Mouse (Mus musculus): Measurements from ENCODE around the gene Nfya. TPM values are rescaled to one million over a fixed set of nuclear protein-coding genes. Genes with fewer than 3 reads are reported as not detected.

Nfya gene
- polyA plus RNA-seq, 1 experiment from 2014 or later: 16.3 TPM

DNA sequence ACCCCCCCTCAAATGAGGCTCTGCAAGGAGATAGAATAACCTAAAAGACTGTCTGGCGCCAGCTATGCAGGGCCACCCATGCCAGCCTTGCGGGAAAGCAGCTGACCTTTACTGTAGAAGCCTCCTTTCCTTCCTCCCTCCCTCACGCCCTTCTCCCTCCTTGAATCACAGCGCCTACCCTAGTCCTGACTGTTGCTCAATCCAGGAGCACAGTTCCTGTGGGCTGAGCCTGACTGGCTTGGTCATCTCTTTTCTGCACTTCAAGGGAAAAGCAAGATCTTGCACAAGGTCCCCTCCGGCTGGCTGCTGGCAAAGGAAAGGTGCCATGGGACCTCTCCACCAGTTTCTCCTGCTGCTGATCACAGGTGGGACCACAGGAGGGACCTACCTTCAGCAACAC is 63.5 kb downstream of the Nfya start, which contains the start of gene Trem2:
Gene Trem2 (plus strand): TSS at position 171 of the 400 bp plus-strand sequence.
- Histone ChIP-seq H3K27me3 (ENCODE audit: control insufficient read depth, insufficient read depth, low read length) (no peaks in the 10 kb centered on the region), H3K4me2 (ENCODE audit: low read depth, low read length) (no peak within 1 kb of the TSS), H3K4me1 (ENCODE audit: control insufficient read depth, insufficient read depth, low read length) (no peaks in the 10 kb centered on the region), H3K36me3 (ENCODE audit: control insufficient read depth, insufficient read depth, low read length) (no peaks in the 10 kb centered on the region), H3K27ac (ENCODE audit: low read depth, low read length) (no peak within 1 kb of the TSS), H3K9ac (replicated peaks; ENCODE audit: low read depth, low read length) (no peak within 1 kb of the TSS), H3K9me3 (ENCODE audit: control insufficient read depth, low read length) (no peaks in the 10 kb centered on the region), H3K4me3 (ENCODE audit: low read depth, low read length) (no peak within 1 kb of the TSS)
- ATAC-seq (ENCODE audit: low read depth): no peak
- 91% methylated on average over 5 of the region's 5 CpGs for WGBS

DNA sequence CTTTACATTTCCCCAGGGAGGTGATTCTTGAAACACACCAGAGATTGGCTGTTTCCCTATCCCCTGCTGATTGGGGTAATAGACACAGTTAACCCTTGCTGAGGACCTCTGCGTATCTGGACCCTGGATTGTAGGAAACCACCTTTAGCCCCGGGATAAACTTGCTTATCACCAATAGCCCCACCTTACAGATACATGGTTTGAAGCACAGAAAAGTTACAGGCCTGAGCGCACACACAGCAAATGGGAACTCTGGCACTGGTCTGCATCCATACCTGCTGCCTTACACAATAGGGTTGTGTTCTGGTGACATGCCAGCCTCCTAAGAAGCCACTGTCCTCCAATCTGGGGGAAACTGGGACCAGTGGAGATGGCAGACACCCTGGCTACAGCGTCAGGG is 63.9 kb downstream of the Nfya start:
- 83% methylated on average over 4 of the region's 4 CpGs for WGBS
- no peak overlapping the region for H3K4me2 ChIP-seq (ENCODE audit: low read depth, low read length)
- no peak overlapping the region for H3K27ac ChIP-seq (ENCODE audit: low read depth, low read length)
- H3K4me3 ChIP-seq (ENCODE audit: low read depth, low read length): no peak overlapping the region
- H3K9ac ChIP-seq (replicated peaks; ENCODE audit: low read depth, low read length): no peak overlapping the region
- no peaks in the 10 kb centered on the region for H3K27me3 ChIP-seq (ENCODE audit: control insufficient read depth, insufficient read depth, low read length)
- H3K9me3 ChIP-seq (ENCODE audit: control insufficient read depth, low read length): no peaks in the 10 kb centered on the region
- H3K4me1 ChIP-seq (ENCODE audit: control insufficient read depth, insufficient read depth, low read length): no peaks in the 10 kb centered on the region
- H3K36me3 ChIP-seq (ENCODE audit: control insufficient read depth, insufficient read depth, low read length): no peaks in the 10 kb centered on the region
- no peak for ATAC-seq (ENCODE audit: low read depth)

DNA sequence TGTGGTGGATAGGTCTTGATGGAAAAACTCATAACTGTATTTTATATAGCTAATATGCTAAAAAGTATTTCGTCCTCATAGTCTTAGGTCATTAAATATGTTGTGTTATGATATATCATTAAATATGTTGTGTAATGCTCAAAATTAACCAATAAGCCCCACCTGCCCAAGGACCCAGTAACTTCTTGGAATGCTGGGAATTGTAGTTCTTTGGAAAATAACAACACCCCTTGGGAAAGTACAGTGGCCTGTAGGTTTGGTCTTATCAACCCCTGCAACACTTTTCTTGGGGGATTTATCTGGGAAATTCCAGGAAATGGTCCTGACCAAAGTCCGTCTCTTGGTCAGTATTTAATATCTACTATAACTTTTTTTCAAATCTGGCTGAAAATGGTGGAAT is 66.6 kb downstream of the Nfya start:
- no peaks in the 10 kb centered on the region for H3K36me3 ChIP-seq (ENCODE audit: control insufficient read depth, insufficient read depth, low read length)
- no peaks in the 10 kb centered on the region for H3K27me3 ChIP-seq (ENCODE audit: control insufficient read depth, insufficient read depth, low read length)
- no peaks in the 10 kb centered on the region for H3K9me3 ChIP-seq (ENCODE audit: control insufficient read depth, low read length)
- H3K4me3 ChIP-seq (ENCODE audit: low read depth, low read length): no peak overlapping the region
- no peaks in the 10 kb centered on the region for H3K4me1 ChIP-seq (ENCODE audit: control insufficient read depth, insufficient read depth, low read length)
- WGBS: 95% methylated on average over 2 of the region's 2 CpGs
- ATAC-seq (ENCODE audit: low read depth): no peak
- no peak overlapping the region for H3K27ac ChIP-seq (ENCODE audit: low read depth, low read length)
- H3K9ac ChIP-seq (replicated peaks; ENCODE audit: low read depth, low read length): no peak overlapping the region
- H3K4me2 ChIP-seq (ENCODE audit: low read depth, low read length): no peak overlapping the region

DNA sequence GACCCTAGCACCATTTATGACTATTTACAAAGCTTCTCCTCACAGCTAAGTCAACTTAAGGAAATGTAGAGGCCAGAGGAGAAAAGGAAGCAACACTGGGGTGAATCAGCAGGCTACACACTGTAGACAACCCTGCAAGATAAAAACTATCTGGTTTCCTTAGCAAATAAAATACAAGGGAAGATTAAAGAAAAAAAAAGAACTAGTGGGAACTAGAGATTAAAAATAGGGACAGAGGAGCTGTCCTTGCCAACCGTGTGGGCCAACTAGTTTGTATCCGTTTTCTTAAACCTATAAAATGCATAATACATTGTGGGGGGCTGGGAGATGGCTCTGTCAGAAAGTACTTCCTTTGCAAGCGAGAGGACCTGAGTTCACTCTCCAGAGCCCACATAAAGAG is 67.8 kb downstream of the Nfya start:
- Histone ChIP-seq H3K9me3 (ENCODE audit: control insufficient read depth, low read length) (no peaks in the 10 kb centered on the region), H3K4me1 (ENCODE audit: control insufficient read depth, insufficient read depth, low read length) (no peaks in the 10 kb centered on the region), H3K27ac (ENCODE audit: low read depth, low read length) (no peak overlapping the region), H3K36me3 (ENCODE audit: control insufficient read depth, insufficient read depth, low read length) (no peaks in the 10 kb centered on the region), H3K4me2 (ENCODE audit: low read depth, low read length) (no peak overlapping the region), H3K27me3 (ENCODE audit: control insufficient read depth, insufficient read depth, low read length) (no peaks in the 10 kb centered on the region), H3K9ac (replicated peaks; ENCODE audit: low read depth, low read length) (no peak overlapping the region), H3K4me3 (ENCODE audit: low read depth, low read length) (no peak overlapping the region)
- no peak for ATAC-seq (ENCODE audit: low read depth)
- WGBS: 73% methylated on average over 3 of the region's 3 CpGs

DNA sequence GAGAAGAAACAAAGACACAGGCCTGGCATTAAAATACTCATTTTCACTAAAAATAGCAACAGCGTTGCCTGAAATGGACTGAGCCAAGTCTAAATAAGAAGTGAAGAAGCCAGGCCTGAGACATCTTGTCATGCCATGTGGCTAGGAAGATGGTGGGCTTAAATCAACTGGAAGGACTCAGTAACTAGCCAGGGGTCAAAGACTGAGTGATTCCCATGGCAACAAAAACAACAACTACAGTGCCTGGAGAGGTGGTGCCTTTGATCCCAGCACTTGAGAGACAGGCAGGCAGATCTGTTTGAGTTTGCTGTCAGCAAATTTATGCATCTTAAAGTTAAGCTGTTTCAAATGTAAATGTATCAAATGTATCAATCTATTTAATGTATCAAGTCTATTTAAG is 69.4 kb downstream of the Nfya start:
- no peaks in the 10 kb centered on the region for H3K27me3 ChIP-seq (ENCODE audit: control insufficient read depth, insufficient read depth, low read length)
- no peaks in the 10 kb centered on the region for H3K4me1 ChIP-seq (ENCODE audit: control insufficient read depth, insufficient read depth, low read length)
- no peak overlapping the region for H3K4me3 ChIP-seq (ENCODE audit: low read depth, low read length)
- no peaks in the 10 kb centered on the region for H3K36me3 ChIP-seq (ENCODE audit: control insufficient read depth, insufficient read depth, low read length)
- 91% methylated on average over 1 of the region's 1 CpGs for WGBS
- H3K4me2 ChIP-seq (ENCODE audit: low read depth, low read length): no peak overlapping the region
- H3K27ac ChIP-seq (ENCODE audit: low read depth, low read length): no peak overlapping the region
- no peak overlapping the region for H3K9ac ChIP-seq (replicated peaks; ENCODE audit: low read depth, low read length)
- ATAC-seq (ENCODE audit: low read depth): no peak
- H3K9me3 ChIP-seq (ENCODE audit: control insufficient read depth, low read length): no peaks in the 10 kb centered on the region

Other genes with a start within 250 kb of the Nfya start
- gene A530064D06Rik, start 242.6 kb downstream of the Nfya start, polyA plus RNA-seq (2014; fragmentation: Nextera tagmentation; extraction: Ambion mirVana): not detected in 2 replicates
- gene Trem1, start 177.1 kb downstream of the Nfya start, polyA plus RNA-seq (2014; fragmentation: Nextera tagmentation; extraction: Ambion mirVana): not detected in 2 replicates
- gene Trem3, start 162.1 kb downstream of the Nfya start, polyA plus RNA-seq (2014; fragmentation: Nextera tagmentation; extraction: Ambion mirVana): not detected in 2 replicates
- 0.13 TPM in 1 of 2 replicates, not detected in the other for gene Treml4, start 145.6 kb downstream of the Nfya start, polyA plus RNA-seq (2014; fragmentation: Nextera tagmentation; extraction: Ambion mirVana)
- gene Treml2, start 110.4 kb downstream of the Nfya start, polyA plus RNA-seq (2014; fragmentation: Nextera tagmentation; extraction: Ambion mirVana): 0.05 TPM in 1 of 2 replicates, not detected in the other
- 0.27 TPM in 1 of 2 replicates, not detected in the other for gene B430306N03Rik, start 93.8 kb downstream of the Nfya start, polyA plus RNA-seq (2014; fragmentation: Nextera tagmentation; extraction: Ambion mirVana)
- gene Trem2, start 63.5 kb downstream of the Nfya start, polyA plus RNA-seq (2014; fragmentation: Nextera tagmentation; extraction: Ambion mirVana): 5.2 and 5.4 TPM in 2 replicates
- 0.44 TPM in 1 of 2 replicates, not detected in the other for gene Treml1, start 50.0 kb downstream of the Nfya start, polyA plus RNA-seq (2014; fragmentation: Nextera tagmentation; extraction: Ambion mirVana)
- 35.7 and 37.8 TPM in 2 replicates for gene Oard1, start 108 bp upstream of the Nfya start, polyA plus RNA-seq (2014; fragmentation: Nextera tagmentation; extraction: Ambion mirVana)
- 0.75 and 0.99 TPM in 2 replicates for gene Apobec2, start 23.0 kb upstream of the Nfya start, polyA plus RNA-seq (2014; fragmentation: Nextera tagmentation; extraction: Ambion mirVana)
- 1.6 and 1.8 TPM in 2 replicates for gene Tspo2, start 41.6 kb upstream of the Nfya start, polyA plus RNA-seq (2014; fragmentation: Nextera tagmentation; extraction: Ambion mirVana)
- gene Unc5cl, start 45.0 kb upstream of the Nfya start, polyA plus RNA-seq (2014; fragmentation: Nextera tagmentation; extraction: Ambion mirVana): 0.31 TPM in 1 of 2 replicates, not detected in the other

All from neural tube, embryonic 14.5 days (tissue).